Mouse (Mus musculus) CH12.LX (cell line): ENCODE measurements around the gene Arl15. TPM values are rescaled to one million over a fixed set of nuclear protein-coding genes. Genes with fewer than 3 reads are reported as not detected.

Experiments used
- DNase-seq: peaks from one replicate; pipeline ENCODE4 v3.0.0-alpha.2; 2013; ENCODE audit errors: extremely low read depth
- H3K27ac ChIP-seq: 2 replicates; pipeline ENCODE4 v1.5.1; 2012; ENCODE audit warnings: low read depth, mild to moderate bottlenecking, control low read depth, moderate library complexity; ENCODE audit not compliant: insufficient read depth
- H3K27me3 ChIP-seq: replicated peaks from 2 replicates; pipeline ENCODE3; 2012; ENCODE audit warnings: inconsistent platforms
- H3K36me3 ChIP-seq, 2 experiments: replicated peaks in 1 of 2; 2 replicates each; pipeline versions ENCODE3 to v1.6.1; 2012; ENCODE audit warnings: inconsistent platforms in 1 of 2, low read length in 1 of 2, mild to moderate bottlenecking in 1 of 2, mixed read lengths in 1 of 2, moderate library complexity in 1 of 2; ENCODE audit not compliant: control insufficient read depth in 1 of 2, insufficient read depth in 1 of 2
- H3K4me1 ChIP-seq, 2 experiments: 2 replicates each; pipeline ENCODE4 v1.6.1; 2012; ENCODE audit warnings: inconsistent platforms in 1 of 2, moderate library complexity in 1 of 2; ENCODE audit not compliant: insufficient read depth in 2 of 2, control insufficient read depth in 1 of 2
- H3K4me2 ChIP-seq: 2 replicates; pipeline ENCODE4 v1.6.1; 2012; ENCODE audit warnings: low read depth, mild to moderate bottlenecking, control low read depth; ENCODE audit not compliant: poor library complexity, insufficient read depth, severe bottlenecking
- H3K4me3 ChIP-seq, 3 experiments: fragments of 150-350 bp in 1 of 3; sonication (generic) in 1 of 3; replicated peaks in 1 of 3; 2 replicates each; pipeline versions ENCODE3 to v1.5.1; 2011 to 2012; ENCODE audit warnings: low read depth in 2 of 3, low read length in 2 of 3, mild to moderate bottlenecking in 2 of 3, moderate library complexity in 2 of 3, control low read depth in 1 of 3, improper control_type of control experiment in 1 of 3, inconsistent platforms in 1 of 3, mixed read lengths in 1 of 3; ENCODE audit not compliant: poor library complexity in 1 of 3
- H3K79me2 ChIP-seq: replicated peaks from 2 replicates; pipeline ENCODE4 v1.6.1; 2012; ENCODE audit warnings: mild to moderate bottlenecking, moderate library complexity; ENCODE audit not compliant: control insufficient read depth, poor library complexity, insufficient read depth, severe bottlenecking; ENCODE audit errors: extremely low read depth
- H3K9ac ChIP-seq: 2 replicates; pipeline ENCODE4 v1.6.1; 2012; ENCODE audit warnings: low read depth, mild to moderate bottlenecking, control low read depth, moderate library complexity; ENCODE audit not compliant: insufficient read depth
- H3K9me3 ChIP-seq: replicated peaks from 2 replicates; pipeline ENCODE3; 2012; ENCODE audit warnings: low read length, inconsistent platforms, mixed read lengths
- BHLHE40 ChIP-seq: IDR thresholded peaks from 2 replicates; pipeline ENCODE4 v1.6.1; 2011; ENCODE audit warnings: mild to moderate bottlenecking, low read depth, low read length, improper control_type of control experiment
- CHD1 ChIP-seq: IDR thresholded peaks from 2 replicates; pipeline ENCODE4 v1.6.1; 2012; ENCODE audit warnings: low read depth, low read length, improper control_type of control experiment, inconsistent platforms
- CHD2 ChIP-seq: IDR thresholded peaks from 2 replicates; pipeline ENCODE4 v1.6.1; 2011; ENCODE audit warnings: low read length, improper control_type of control experiment
- CTCF ChIP-seq, 2 experiments: IDR thresholded peaks in 1 of 2; conservative IDR thresholded peaks in 1 of 2; 2 replicates each; pipeline ENCODE4 v1.5.1; 2011 to 2012; ENCODE audit warnings: low read depth in 2 of 2, low read length in 2 of 2, improper control_type of control experiment in 1 of 2, inconsistent platforms in 1 of 2, mild to moderate bottlenecking in 1 of 2, moderate library complexity in 1 of 2
- E2F4 ChIP-seq: IDR thresholded peaks from 2 replicates; pipeline ENCODE4 v1.6.1; 2011; ENCODE audit warnings: low read depth, low read length, improper control_type of control experiment; ENCODE audit not compliant: insufficient replicate concordance
- ELF1 ChIP-seq: IDR thresholded peaks from 2 replicates; pipeline ENCODE4 v1.6.1; 2014; ENCODE audit warnings: low read depth, mild to moderate bottlenecking, inconsistent platforms, low read length, improper control_type of control experiment
- EP300 ChIP-seq: IDR thresholded peaks from 2 replicates; pipeline ENCODE4 v1.6.1; 2011; ENCODE audit warnings: low read length, improper control_type of control experiment
- ETS1 ChIP-seq: conservative IDR thresholded peaks from 2 replicates; pipeline ENCODE4 v1.6.1; 2012; ENCODE audit warnings: low read depth, mild to moderate bottlenecking, inconsistent platforms, low read length, improper control_type of control experiment, moderate library complexity
- GABPA ChIP-seq: IDR thresholded peaks from 2 replicates; pipeline ENCODE4 v1.6.1; 2012; ENCODE audit warnings: low read depth, low read length, improper control_type of control experiment, inconsistent platforms; ENCODE audit not compliant: insufficient replicate concordance
- HCFC1 ChIP-seq: IDR thresholded peaks from 2 replicates; pipeline ENCODE4 v1.6.1; 2012; ENCODE audit warnings: low read depth, mild to moderate bottlenecking, inconsistent platforms, low read length, improper control_type of control experiment
- JUN ChIP-seq: IDR thresholded peaks from 2 replicates; pipeline ENCODE4 v1.6.1; 2011; ENCODE audit warnings: low read depth, mild to moderate bottlenecking, low read length, improper control_type of control experiment, moderate library complexity; ENCODE audit not compliant: insufficient read depth
- KAT2A ChIP-seq: IDR thresholded peaks from 2 replicates; pipeline ENCODE4 v1.6.1; 2012; ENCODE audit warnings: low read length, improper control_type of control experiment, inconsistent platforms; ENCODE audit not compliant: insufficient replicate concordance
- MAX ChIP-seq: IDR thresholded peaks from 2 replicates; pipeline ENCODE4 v1.6.1; 2011; ENCODE audit warnings: low read length, improper control_type of control experiment
- MXI1 ChIP-seq: IDR thresholded peaks from 2 replicates; pipeline ENCODE4 v1.6.1; 2011; ENCODE audit warnings: mild to moderate bottlenecking, low read depth, low read length, improper control_type of control experiment
- PAX5 ChIP-seq: IDR thresholded peaks from 2 replicates; pipeline ENCODE4 v1.6.1; 2012; ENCODE audit warnings: low read length, inconsistent platforms, mixed read lengths
- POLR2AphosphoS2 ChIP-seq: IDR thresholded peaks from 2 replicates; pipeline ENCODE4 v1.6.1; 2011; ENCODE audit warnings: low read depth, low read length, improper control_type of control experiment
- RAD21 ChIP-seq: IDR thresholded peaks from 2 replicates; pipeline ENCODE4 v1.6.1; 2011; ENCODE audit warnings: low read depth, mild to moderate bottlenecking, low read length, improper control_type of control experiment, moderate library complexity
- SMC3 ChIP-seq: IDR thresholded peaks from 2 replicates; pipeline ENCODE4 v1.6.1; 2011; ENCODE audit warnings: low read depth, low read length, improper control_type of control experiment
- ZMIZ1 ChIP-seq: IDR thresholded peaks from 2 replicates; pipeline ENCODE4 v1.6.1; 2012; ENCODE audit warnings: low read depth, mild to moderate bottlenecking, inconsistent platforms, low read length, improper control_type of control experiment
- ZNF384 ChIP-seq: IDR thresholded peaks from 2 replicates; pipeline ENCODE4 v1.6.1; 2012; ENCODE audit warnings: low read depth, low read length, improper control_type of control experiment, inconsistent platforms
- dilution Hi-C: fragments of 300-500 bp; cut with MboI; formaldehyde crosslinking; loops from 2 replicates; pipeline ENCODE4 v1.14.3; 2020; ENCODE audit warnings: low sequenced_read_pairs; ENCODE audit not compliant: extremely low pct_unique_long_range_greater_than_20kb, extremely low pct_ligation_motif_present
- in situ Hi-C: fragments of 300-500 bp; cut with MboI; formaldehyde crosslinking; loops from 3 replicates; pipeline ENCODE4 v1.14.3; 2019; ENCODE audit warnings: low sequenced_read_pairs, low pct_ligation_motif_present, low pct_unique_long_range_greater_than_20kb, mixed read lengths
- polyA plus RNA-seq: library from polyadenylated mRNA; unstranded; fragments of >175 nt; gene quantifications from 2 replicates; pipeline ENCODE4 v1.2.1, GENCODE M21; 2012; ENCODE audit warnings: low read depth; ENCODE audit not compliant: insufficient read length
- total RNA-seq, 2 experiments: library from RNA; depleted of rRNA; stranded (reverse); fragments of 300-350 nt in 1 of 2; fragments of >200 nt in 1 of 2; gene quantifications; 2 replicates each; pipeline ENCODE4 v1.2.3; 2012 to 2014

Arl15 gene
- total and polyA plus RNA-seq, 3 experiments, result 2.2 to 5.2 (median 4.8) TPM

GRCm38 (mm10) chr13:114026306-114026705 is 232.0 kb downstream of the Arl15 start:
- Histone ChIP-seq H3K27me3 (no peaks in the 10 kb centered on the region), H3K4me3 (no peak overlapping the region), H3K4me2 (no peak overlapping the region), H3K27ac (no peak overlapping the region), H3K9ac (no peak overlapping the region), H3K4me1 (peaks cover 3 to 12% of the 10 kb centered on the region in 2 experiments), H3K9me3 (no peaks in the 10 kb centered on the region), H3K36me3 (peaks cover 0 to 4% of the 10 kb centered on the region in 2 experiments), H3K79me2 (no peaks in the 10 kb centered on the region)
- in situ Hi-C loops, result no loop called here
- DNase-seq, result no peak
- dilution Hi-C loops, result no loop called here
- TF ChIP-seq E2F4 (no peak), GABPA (no peak), POLR2AphosphoS2 (no peak), MXI1 (no peak), BHLHE40 (no peak), JUN (no peak), CTCF (conservative IDR thresholded peaks at IDR 0.05 in 1 of 2, IDR thresholded peaks at IDR 0.05 in 1 of 2; ENCODE audit: low read depth in 2 of 2, low read length in 2 of 2) (no peak), SMC3 (no peak)

- Histone ChIP-seq H3K27me3 (no peaks in the 10 kb centered on the region), H3K4me3 (no peak overlapping the region), H3K4me1 (peaks cover 3 to 12% of the 10 kb centered on the region in 2 experiments), H3K4me2 (no peak overlapping the region), H3K27ac (no peak overlapping the region), H3K9ac (no peak overlapping the region), H3K36me3 (peaks cover 0 to 4% of the 10 kb centered on the region in 2 experiments), H3K79me2 (no peaks in the 10 kb centered on the region), H3K9me3 (no peaks in the 10 kb centered on the region)
- no peak for DNase-seq
- in situ Hi-C loops, result no loop called here
- no peak for TF ChIP-seq ETS1
- TF ChIP-seq CHD1, result no peak
- TF ChIP-seq EP300, result no peak
- TF ChIP-seq ZMIZ1, result no peak
- no peak for TF ChIP-seq RAD21
- no peak for TF ChIP-seq PAX5
- no peak for TF ChIP-seq ELF1
- no peak for TF ChIP-seq SMC3
- no peak for TF ChIP-seq KAT2A
- TF ChIP-seq MAX, result no peak
- TF ChIP-seq ZNF384, result no peak
- TF ChIP-seq CHD2, result no peak
- no peak for TF ChIP-seq HCFC1
- dilution Hi-C loops, result no loop called here
Measured at GRCm38 (mm10) chr13:114026751-114027150, 232.4 kb downstream of the Arl15 start.
